Mouse (Mus musculus) stomach, postnatal 0 days (tissue): ENCODE measurements around the gene Gm4969. TPM values are rescaled to one million over a fixed set of nuclear protein-coding genes. Genes with fewer than 3 reads are reported as not detected.

Experiments
- ATAC-seq: fragments of 200-750 bp; cut with Nextera tagmentation; 2 replicates; pipeline ENCODE4 v1.8.0; 2017; ENCODE audit not compliant: low FRiP score, low TSS enrichment
- DNase-seq: peaks from one replicate; pipeline ENCODE4 v3.0.0-alpha.2; 2016; ENCODE audit warnings: low spot score
- H3K27ac ChIP-seq: fragments of 300-500 bp; sonication (generic); replicated peaks from 2 replicates; pipeline ENCODE4 v1.5.1; 2014; ENCODE audit warnings: mild to moderate bottlenecking, control low read depth
- H3K27me3 ChIP-seq: fragments of 300-500 bp; sonication (generic); 2 replicates; pipeline ENCODE4 v1.6.1; 2014; ENCODE audit warnings: low read length; ENCODE audit not compliant: control insufficient read depth, insufficient read depth
- H3K36me3 ChIP-seq: fragments of 300-500 bp; sonication (generic); 2 replicates; pipeline ENCODE4 v1.6.1; 2014; ENCODE audit warnings: low read length, mixed read lengths; ENCODE audit not compliant: control insufficient read depth, insufficient read depth
- H3K4me1 ChIP-seq: fragments of 300-500 bp; sonication (generic); replicated peaks from 2 replicates; pipeline ENCODE4 v1.6.1; 2014; ENCODE audit warnings: antibody characterized with exemption; ENCODE audit not compliant: control insufficient read depth, insufficient read depth
- H3K4me2 ChIP-seq: fragments of 300-500 bp; sonication (generic); replicated peaks from 2 replicates; pipeline ENCODE4 v1.6.1; 2014; ENCODE audit warnings: low read depth, mild to moderate bottlenecking, control low read depth, moderate library complexity
- H3K4me3 ChIP-seq: fragments of 300-500 bp; sonication (generic); 2 replicates; pipeline ENCODE4 v1.5.1; 2014; ENCODE audit warnings: low read depth, low read length, control low read depth
- H3K9ac ChIP-seq: fragments of 300-500 bp; sonication (generic); 2 replicates; pipeline ENCODE4 v1.6.1; 2014; ENCODE audit warnings: mild to moderate bottlenecking, low read length, control low read depth, mixed read lengths
- H3K9me3 ChIP-seq: fragments of 300-500 bp; sonication (generic); 2 replicates; pipeline ENCODE4 v1.6.1; 2016; ENCODE audit warnings: low read length; ENCODE audit not compliant: control insufficient read depth
- CTCF ChIP-seq: IDR thresholded peaks from 2 replicates; pipeline ENCODE4 v1.5.1; 2016; ENCODE audit warnings: antibody characterized with exemption, low read depth, mild to moderate bottlenecking, moderate library complexity
- EP300 ChIP-seq: optimal IDR thresholded peaks from 2 replicates; pipeline ENCODE3; 2016; ENCODE audit warnings: antibody characterized with exemption
- WGBS: fragments of 180-500 bp; shearing (Covaris S2); extraction: QIAGEN DNeasy Blood & Tissue Kit; methylation state at CpG from one replicate; pipeline ENCODE4 v1.1.7; 2014; 5-methylcytosine and 5-hydroxymethylcytosine counted together
- polyA plus RNA-seq: library from polyadenylated mRNA; unstranded; fragments of >200 nt; fragmentation: Nextera tagmentation; extraction: Ambion mirVana; gene quantifications from 2 replicates; pipeline ENCODE4 v1.2.1, GENCODE M21; 2015

Gm4969 gene
- polyA plus RNA-seq, 1 experiment from 2014 or later = 0.72 TPM

GRCm38 (mm10) chr7:19148180-19148874 lies 30.2 kb upstream of the Gm4969 start:
- peak overlapping the region; percentile 79 for H3K4me2 ChIP-seq
- no peaks in the 10 kb centered on the region for H3K36me3 ChIP-seq
- peak overlapping the region; percentile 49 for H3K4me3 ChIP-seq
- H3K27me3 ChIP-seq = no peaks in the 10 kb centered on the region
- TF ChIP-seq EP300 (no peak), CTCF (no peak)
- WGBS = 9% methylated on average over 20 of the region's 20 CpGs
- no peaks in the 10 kb centered on the region for H3K9me3 ChIP-seq
- peak overlapping the region; percentile 52 for H3K9ac ChIP-seq
- no peak for DNase-seq
- peak overlapping the region; percentile 79 for H3K27ac ChIP-seq
- ATAC-seq = no peak
- H3K4me1 ChIP-seq = peaks cover 2% of the 10 kb centered on the region; the same call in 1 of the 2 replicates

DNA sequence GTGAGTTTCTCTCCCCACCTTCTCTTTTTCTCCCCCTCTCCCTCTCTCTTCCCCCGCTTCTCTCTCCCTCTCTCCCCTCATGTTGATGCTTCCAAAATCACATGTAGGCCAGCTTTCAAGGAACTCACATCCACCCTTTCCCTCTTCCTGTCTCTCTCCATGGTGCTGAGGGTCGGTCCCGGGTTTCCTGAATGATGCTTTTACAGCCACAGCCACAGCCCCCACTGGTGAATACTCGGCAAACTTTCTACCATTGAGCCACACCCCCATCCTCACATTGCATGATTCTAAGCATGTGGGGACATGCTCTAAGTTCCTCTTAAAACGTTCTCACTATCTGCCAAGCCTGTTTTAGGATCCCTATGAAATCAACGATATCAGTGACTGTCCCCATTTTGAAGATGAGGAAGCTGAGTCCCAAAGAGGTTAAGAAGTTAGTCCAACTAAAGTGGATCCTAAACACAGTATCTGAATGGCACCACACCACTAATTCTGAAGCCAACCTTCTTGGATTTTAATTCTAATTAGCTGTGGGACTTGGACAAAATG lies 29.4 kb upstream of the Gm4969 start:
- Histone ChIP-seq H3K9me3 (no peaks in the 10 kb centered on the region), H3K36me3 (no peaks in the 10 kb centered on the region), H3K4me1 (peaks cover 2% of the 10 kb centered on the region; the same call in 1 of the 2 replicates), H3K27ac (no peak overlapping the region), H3K4me3 (no peak overlapping the region), H3K4me2 (peak overlapping the region; percentile 79; the same call in 1 of the 2 replicates), H3K9ac (no peak overlapping the region), H3K27me3 (no peaks in the 10 kb centered on the region)
- ATAC-seq = no peak
- WGBS = 38% methylated on average over 6 of the region's 6 CpGs
- no peak for DNase-seq
- TF ChIP-seq EP300 (no peak), CTCF (no peak)

- TF ChIP-seq EP300 (no peak), CTCF (no peak)
- ATAC-seq (no peak), DNase-seq (no peak)
- Histone ChIP-seq H3K27ac (no peak overlapping the region), H3K4me3 (no peak overlapping the region), H3K9ac (no peak overlapping the region), H3K27me3 (no peaks in the 10 kb centered on the region), H3K36me3 (no peaks in the 10 kb centered on the region), H3K4me1 (peaks cover 2% of the 10 kb centered on the region; the same call in 1 of the 2 replicates), H3K9me3 (no peaks in the 10 kb centered on the region), H3K4me2 (no peak overlapping the region)
- 93% methylated on average over 10 of the region's 10 CpGs for WGBS
Observed at GRCm38 (mm10) chr7:19146793-19147192, 28.6 kb upstream of the Gm4969 start.

GRCm38 (mm10) chr7:19137380-19137779 lies 19.2 kb upstream of the Gm4969 start:
- no peak overlapping the region for H3K9ac ChIP-seq
- no peak for TF ChIP-seq EP300
- TF ChIP-seq CTCF = peak; percentile 69
- DNase-seq (peak; percentile 72), ATAC-seq (no peak)
- no peaks in the 10 kb centered on the region for H3K4me1 ChIP-seq
- WGBS = 33% methylated on average over 5 of the region's 5 CpGs
- peaks cover 22% of the 10 kb centered on the region for H3K36me3 ChIP-seq
- H3K4me3 ChIP-seq = no peak overlapping the region
- no peaks in the 10 kb centered on the region for H3K9me3 ChIP-seq
- no peak overlapping the region for H3K27ac ChIP-seq
- no peak overlapping the region for H3K4me2 ChIP-seq
- H3K27me3 ChIP-seq = no peaks in the 10 kb centered on the region

DNA sequence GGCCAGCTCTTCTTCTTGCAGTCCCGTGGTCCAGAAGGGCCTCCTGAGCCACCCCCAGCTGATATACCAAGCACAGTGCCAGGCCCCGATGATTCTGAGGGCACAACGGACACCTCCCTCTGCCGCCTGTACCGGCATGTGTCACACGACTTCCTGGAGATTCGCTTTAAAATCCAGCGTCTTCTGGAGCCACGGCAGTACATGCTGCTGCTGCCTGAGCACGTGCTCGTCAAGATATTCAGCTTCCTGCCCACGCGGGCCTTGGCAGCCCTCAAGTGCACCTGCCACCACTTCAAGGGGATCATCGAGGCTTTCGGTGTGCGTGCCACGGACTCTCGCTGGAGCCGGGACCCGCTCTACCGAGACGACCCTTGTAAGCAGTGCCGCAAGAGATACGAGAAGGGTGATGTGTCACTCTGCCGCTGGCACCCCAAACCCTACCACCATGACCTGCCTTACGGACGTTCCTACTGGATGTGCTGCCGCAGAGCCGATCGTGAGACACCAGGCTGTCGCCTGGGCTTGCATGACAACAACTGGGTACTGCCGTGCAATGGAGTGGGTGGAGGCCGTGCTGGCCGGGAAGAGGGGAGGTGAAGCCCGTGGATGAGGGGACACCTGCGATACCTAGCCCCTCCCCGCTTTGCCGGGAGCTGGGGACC lies 18.6 kb upstream of the Gm4969 start:
- H3K27ac ChIP-seq = no peak overlapping the region
- ATAC-seq = no peak

More for the DNA sequence above, 18.6 kb upstream of the Gm4969 start:
- TF ChIP-seq CTCF = no peak
- TF ChIP-seq EP300 = no peak
- DNase-seq = no peak
- no peak overlapping the region for H3K4me2 ChIP-seq
- no peak overlapping the region for H3K9ac ChIP-seq
- no peaks in the 10 kb centered on the region for H3K9me3 ChIP-seq
- no peak overlapping the region for H3K4me3 ChIP-seq
- 88% methylated on average over 38 of the region's 38 CpGs for WGBS
- no peaks in the 10 kb centered on the region for H3K27me3 ChIP-seq
- 0 out of 2 replicates have a peak, but pooled peaks cover 2% of the 10 kb centered on the region for H3K4me1 ChIP-seq
- peaks cover 22% of the 10 kb centered on the region for H3K36me3 ChIP-seq
